Mouse (Mus musculus) megakaryocyte-erythroid progenitor cell, adult 5-6 weeks (primary cell): Measurements from ENCODE around the gene Cnih2. TPM values are rescaled to one million over a fixed set of nuclear protein-coding genes. Genes with fewer than 3 reads are reported as not detected.

Experiments
- ATAC-seq: replicated peaks from 2 replicates; pipeline ENCODE4 v1.8.0; 2016; ENCODE audit warnings: mild to moderate bottlenecking, inconsistent platforms; ENCODE audit not compliant: severe bottlenecking, poor library complexity, low FRiP score, low TSS enrichment
- total RNA-seq, 2 experiments: library from RNA; stranded (forward) in 1 of 2; stranded (reverse) in 1 of 2; fragments of 200-1000, 215-1000 nt in 1 of 2; fragments of >200 nt in 1 of 2; fragmentation: Nextera tagmentation in 1 of 2; gene quantifications; 2 replicates each; pipeline ENCODE4 v1.2.3; 2014 to 2017

The Cnih2 gene
- total RNA-seq, 2 experiments from 2014 or later, result 0.66 TPM; not detected in 1

DNA sequence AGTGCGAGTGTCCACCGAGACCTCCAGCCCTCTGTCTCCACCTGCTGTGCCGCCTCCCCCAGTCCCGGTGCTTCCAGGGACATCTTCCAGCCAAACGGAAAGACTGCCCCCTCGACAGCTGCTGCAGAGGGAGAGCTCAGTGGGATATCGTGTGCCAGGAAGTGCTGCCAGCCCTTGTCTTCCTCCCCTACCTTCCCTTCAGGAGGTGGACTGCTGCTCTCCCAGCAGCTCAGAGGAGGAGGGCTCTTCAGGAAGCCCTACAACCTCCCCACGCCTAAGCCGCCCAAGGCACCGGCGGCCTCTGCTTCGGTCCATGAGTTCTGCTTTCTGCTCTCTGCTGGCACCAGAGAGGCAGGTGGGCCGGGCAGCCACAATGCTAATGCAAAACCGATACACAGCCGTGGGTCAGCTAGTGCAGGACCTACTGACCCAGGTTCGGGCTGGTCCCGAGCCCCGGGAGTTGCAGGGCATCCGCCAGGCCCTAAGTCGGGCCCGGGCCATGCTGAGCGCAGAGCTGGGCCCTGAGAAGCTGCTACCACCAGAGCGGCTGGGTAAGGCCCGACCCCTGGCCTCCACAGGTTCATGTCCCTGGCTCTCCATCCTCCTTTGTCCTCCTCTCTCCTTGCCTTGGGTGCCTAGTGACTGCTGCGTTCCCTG, 46.0 kb downstream of the Cnih2 start:
- no peak for ATAC-seq

DNA sequence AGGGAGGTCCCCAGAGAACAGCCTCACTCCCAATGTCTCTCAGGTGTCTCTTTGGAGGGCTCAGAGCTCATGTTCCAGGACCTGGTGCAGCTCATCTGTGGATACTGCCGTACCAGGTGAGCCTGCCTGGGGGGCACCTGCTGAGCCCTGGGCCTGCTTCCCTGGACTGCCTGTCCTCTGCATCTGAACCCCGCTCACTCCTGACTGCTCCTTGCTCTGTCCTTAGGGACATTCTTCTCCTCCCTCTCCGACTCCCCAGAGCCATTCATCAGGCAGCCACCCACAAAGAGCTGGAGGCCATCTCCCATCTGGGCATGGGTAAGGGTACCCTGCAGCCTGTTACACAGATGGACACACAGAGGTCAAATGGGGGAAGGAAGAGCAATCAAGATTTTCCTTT, 46.8 kb downstream of the Cnih2 start:
- ATAC-seq, result no peak

DNA sequence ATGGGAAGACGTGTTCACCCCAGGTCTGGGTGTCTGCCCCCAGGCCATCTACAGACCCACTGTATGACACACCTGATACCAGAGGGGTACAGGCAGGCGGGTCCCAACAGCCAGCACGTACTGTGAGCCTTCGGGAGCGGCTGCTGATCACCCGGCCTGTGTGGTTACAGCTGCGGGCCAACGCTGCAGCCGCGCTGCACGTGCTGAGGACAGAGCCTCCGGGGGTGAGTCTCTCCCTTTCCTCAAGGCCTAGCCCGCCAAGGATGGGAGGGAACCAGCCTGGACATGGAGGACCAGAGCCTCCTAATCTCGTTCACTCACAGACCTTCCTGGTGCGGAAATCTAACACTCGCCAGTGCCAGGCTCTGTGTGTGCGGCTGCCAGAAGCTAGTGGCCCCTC, 47.3 kb downstream of the Cnih2 start:
- no peak for ATAC-seq

DNA sequence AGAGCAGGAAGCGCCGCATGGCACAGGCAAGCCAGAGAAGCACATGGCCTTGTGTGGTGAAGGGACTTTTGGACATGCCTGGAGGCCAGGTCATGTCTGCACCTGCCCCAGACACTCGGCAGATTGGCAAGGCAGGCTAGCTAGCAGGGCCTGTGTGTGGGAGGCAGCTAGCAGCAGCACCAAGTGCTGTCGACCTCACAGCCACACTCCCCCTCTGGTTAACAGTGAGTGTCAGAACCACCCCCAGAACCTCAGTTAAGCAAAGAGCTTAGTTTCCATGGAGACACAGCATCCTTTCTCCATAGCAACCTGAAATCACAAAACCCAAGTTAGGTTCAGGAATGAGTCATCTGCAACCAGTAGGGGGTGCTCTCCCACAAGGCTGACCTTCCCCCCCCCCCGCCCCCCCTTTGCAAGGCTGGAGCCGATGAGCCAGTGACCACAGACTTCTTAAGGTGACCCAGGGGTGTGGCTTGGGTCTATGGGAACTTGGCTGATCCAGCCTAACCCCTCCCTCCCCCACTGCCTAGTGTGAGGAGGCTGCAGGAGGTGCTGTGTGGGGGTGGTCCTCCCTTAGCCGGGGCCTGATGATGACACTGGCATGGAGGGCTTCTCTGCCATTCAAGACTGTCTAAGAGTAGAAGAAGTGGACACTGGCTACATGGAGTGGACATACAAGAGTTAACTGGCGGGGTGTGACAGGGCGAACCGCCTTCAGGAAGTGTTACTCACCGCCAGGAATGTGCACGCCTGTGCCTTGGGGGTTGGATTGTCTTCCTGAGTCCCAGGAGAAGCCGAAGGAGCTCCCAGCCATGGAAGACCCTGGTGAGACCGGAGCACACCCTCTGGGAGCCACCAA, 48.0 kb downstream of the Cnih2 start, which contains the start of gene Rin1:
Gene Rin1, plus strand, starts transcription at position 435 of the 859 bp plus-strand sequence.
- ATAC-seq, result no peak

DNA sequence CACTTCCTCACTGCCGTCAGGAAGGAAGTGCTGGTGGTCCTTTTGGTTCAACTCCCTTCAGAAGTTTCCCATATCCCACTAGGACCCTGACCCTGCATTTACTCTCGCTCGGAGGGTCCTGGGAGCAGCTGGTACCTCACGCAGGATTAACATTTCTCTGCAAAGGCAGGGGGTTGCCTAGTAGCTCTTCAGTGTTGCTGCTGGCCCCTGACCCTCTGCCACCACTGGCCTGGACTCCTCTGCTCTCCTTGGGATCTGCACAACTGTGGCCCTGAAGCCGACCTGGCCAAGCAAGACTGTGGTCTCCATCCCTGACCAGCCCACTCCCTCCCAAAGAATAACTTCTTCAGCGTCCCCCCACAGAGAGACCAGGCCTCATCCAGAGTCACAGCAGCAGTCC, 49.0 kb downstream of the Cnih2 start:
- ATAC-seq, result no peak

DNA sequence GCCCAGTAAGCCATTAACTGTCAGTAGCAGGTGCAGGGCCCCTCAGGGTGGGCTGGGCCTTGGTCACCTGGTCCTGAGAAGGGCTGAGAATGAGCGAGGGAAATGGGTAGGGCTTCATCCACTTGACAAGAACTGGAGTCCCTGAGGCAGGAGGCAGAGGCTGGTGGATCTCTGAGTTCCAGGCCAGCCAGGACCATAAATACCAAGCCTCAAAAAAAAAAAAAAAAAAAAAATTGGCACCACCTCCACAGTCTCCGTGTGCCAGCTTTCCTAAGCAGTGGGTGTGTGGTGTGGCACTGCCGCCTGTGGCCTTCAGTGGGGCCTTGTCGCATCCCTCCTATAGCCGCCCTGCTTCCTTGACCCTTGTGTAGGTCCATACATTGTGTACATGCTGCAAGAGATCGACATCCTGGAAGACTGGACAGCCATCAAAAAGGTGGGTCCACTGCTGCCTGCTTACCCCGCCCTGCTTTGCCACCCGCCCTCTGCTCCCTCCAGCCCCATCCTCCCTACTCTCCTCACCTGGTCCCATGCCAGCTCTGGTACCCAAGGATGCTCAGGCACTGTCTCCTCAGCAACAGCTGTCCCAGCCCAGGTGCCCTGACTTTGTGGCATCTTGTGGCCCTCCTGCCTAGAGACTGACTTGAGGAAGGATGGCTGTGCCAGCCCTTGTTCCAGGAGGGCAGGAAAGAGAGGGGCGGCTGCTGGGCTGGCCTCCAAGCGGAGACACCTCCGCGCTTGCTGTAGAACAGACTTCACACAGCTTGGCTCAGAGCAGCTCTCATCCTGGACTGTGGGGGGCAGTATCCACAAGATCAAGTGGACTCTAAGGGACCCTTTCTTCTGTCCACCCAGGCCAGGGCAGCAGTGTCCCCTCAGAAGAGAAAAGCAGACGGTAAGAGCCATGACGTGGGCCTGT, 49.9 kb downstream of the Cnih2 start:
- ATAC-seq, result no peak

DNA sequence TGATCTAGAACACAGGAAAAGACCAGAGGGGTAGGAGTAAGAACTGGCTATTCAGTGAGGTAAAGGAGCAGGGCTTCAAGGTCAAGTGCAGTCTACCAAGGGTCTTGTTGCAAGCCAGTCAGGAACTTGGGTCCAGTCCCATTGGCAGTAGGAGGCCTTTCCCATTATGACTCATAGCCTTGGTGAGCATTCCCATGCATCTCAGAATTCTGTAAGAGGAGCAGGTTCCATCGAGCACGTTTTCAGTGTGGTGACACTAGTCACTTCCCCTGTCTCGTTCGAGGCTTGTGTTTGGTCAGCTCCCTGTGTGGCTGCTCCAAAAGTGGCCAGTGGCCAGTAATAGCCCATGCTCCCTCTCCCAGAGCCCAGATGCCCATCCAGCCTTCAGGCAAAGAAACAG, 52.8 kb downstream of the Cnih2 start:
- ATAC-seq, result no peak

Other genes starting within 250 kb of the Cnih2 start
- gene Ctsf, start 243.4 kb downstream of the Cnih2 start, total RNA-seq (2014; fragmentation: Nextera tagmentation), result 1.3 and 2.9 TPM in 2 replicates
- 2.7 and 7.5 TPM in 2 replicates for gene Ctsf, start 243.4 kb downstream of the Cnih2 start, total RNA-seq (2017)
- gene Actn3, start 220.6 kb downstream of the Cnih2 start, total RNA-seq (2014; fragmentation: Nextera tagmentation), result 2.2 and 4.0 TPM in 2 replicates
- 1.0 TPM in 1 of 2 replicates, not detected in the other for gene Actn3, start 220.6 kb downstream of the Cnih2 start, total RNA-seq (2017)
- 16.5 and 20.3 TPM in 2 replicates for gene Zdhhc24, start 219.9 kb downstream of the Cnih2 start, total RNA-seq (2014; fragmentation: Nextera tagmentation)
- gene Zdhhc24, start 219.9 kb downstream of the Cnih2 start, total RNA-seq (2017), result 8.8 and 13.2 TPM in 2 replicates
- 1.5 and 2.5 TPM in 2 replicates for gene Bbs1, start 191.9 kb downstream of the Cnih2 start, total RNA-seq (2014; fragmentation: Nextera tagmentation)
- gene Bbs1, start 191.9 kb downstream of the Cnih2 start, total RNA-seq (2017), result 0.65 TPM in 1 of 2 replicates, not detected in the other
- 53.8 and 62.2 TPM in 2 replicates for gene Dpp3, start 170.2 kb downstream of the Cnih2 start, total RNA-seq (2014; fragmentation: Nextera tagmentation)
- 40.7 and 51.4 TPM in 2 replicates for gene Dpp3, start 170.2 kb downstream of the Cnih2 start, total RNA-seq (2017)
- 1.1 TPM in 1 of 2 replicates, not detected in the other for gene Peli3, start 155.4 kb downstream of the Cnih2 start, total RNA-seq (2014; fragmentation: Nextera tagmentation)
- gene Peli3, start 155.4 kb downstream of the Cnih2 start, total RNA-seq (2017), result not detected in 2 replicates
- 58.5 and 60.3 TPM in 2 replicates for gene Mrpl11, start 136.4 kb downstream of the Cnih2 start, total RNA-seq (2014; fragmentation: Nextera tagmentation)
- gene Mrpl11, start 136.4 kb downstream of the Cnih2 start, total RNA-seq (2017), result 41.4 and 91.0 TPM in 2 replicates
- not detected in 2 replicates for gene Npas4, start 108.2 kb downstream of the Cnih2 start, total RNA-seq (2014; fragmentation: Nextera tagmentation)
- gene Npas4, start 108.2 kb downstream of the Cnih2 start, total RNA-seq (2017), result not detected in 2 replicates
- 9.7 and 14.2 TPM in 2 replicates for gene Slc29a2, start 74.7 kb downstream of the Cnih2 start, total RNA-seq (2014; fragmentation: Nextera tagmentation)
- 1.5 and 4.4 TPM in 2 replicates for gene Slc29a2, start 74.7 kb downstream of the Cnih2 start, total RNA-seq (2017)
- gene B4gat1, start 59.7 kb downstream of the Cnih2 start, total RNA-seq (2014; fragmentation: Nextera tagmentation), result not detected in 2 replicates
- 1.5 TPM in 1 of 2 replicates, not detected in the other for gene B4gat1, start 59.7 kb downstream of the Cnih2 start, total RNA-seq (2017)
- 2.0 and 3.3 TPM in 2 replicates for gene AC124502.3, start 59.6 kb downstream of the Cnih2 start, total RNA-seq (2014; fragmentation: Nextera tagmentation)
- gene AC124502.3, start 59.6 kb downstream of the Cnih2 start, total RNA-seq (2017), result 1.8 and 4.2 TPM in 2 replicates
- 25.3 and 37.1 TPM in 2 replicates for gene Brms1, start 57.2 kb downstream of the Cnih2 start, total RNA-seq (2014; fragmentation: Nextera tagmentation)
- gene Brms1, start 57.2 kb downstream of the Cnih2 start, total RNA-seq (2017), result 30.3 and 36.7 TPM in 2 replicates
- gene Rin1, start 48.0 kb downstream of the Cnih2 start, total RNA-seq (2014; fragmentation: Nextera tagmentation), result 0.89 and 1.3 TPM in 2 replicates
- gene Rin1, start 48.0 kb downstream of the Cnih2 start, total RNA-seq (2017), result 0.66 TPM in 1 of 2 replicates, not detected in the other
- gene Cd248, start 30.4 kb downstream of the Cnih2 start, total RNA-seq (2014; fragmentation: Nextera tagmentation), result 3.2 and 3.3 TPM in 2 replicates
- gene Cd248, start 30.4 kb downstream of the Cnih2 start, total RNA-seq (2017), result 0.27 and 4.1 TPM in 2 replicates
- gene Tmem151a, start 13.0 kb downstream of the Cnih2 start, total RNA-seq (2014; fragmentation: Nextera tagmentation), result 1.2 TPM in 1 of 2 replicates, not detected in the other
- gene Tmem151a, start 13.0 kb downstream of the Cnih2 start, total RNA-seq (2017), result not detected in 2 replicates
- 38.6 and 43.4 TPM in 2 replicates for gene Yif1a, start 10.0 kb downstream of the Cnih2 start, total RNA-seq (2014; fragmentation: Nextera tagmentation)
- gene Yif1a, start 10.0 kb downstream of the Cnih2 start, total RNA-seq (2017), result 7.5 and 13.6 TPM in 2 replicates
- gene Rab1b, start 8.6 kb upstream of the Cnih2 start, total RNA-seq (2014; fragmentation: Nextera tagmentation), result 58.7 and 83.3 TPM in 2 replicates
- 47.0 and 47.5 TPM in 2 replicates for gene Rab1b, start 8.6 kb upstream of the Cnih2 start, total RNA-seq (2017)
- gene Klc2, start 20.0 kb upstream of the Cnih2 start, total RNA-seq (2014; fragmentation: Nextera tagmentation), result 3.0 and 15.3 TPM in 2 replicates
- 2.3 and 8.0 TPM in 2 replicates for gene Klc2, start 20.0 kb upstream of the Cnih2 start, total RNA-seq (2017)
- gene Pacs1, start 174.6 kb upstream of the Cnih2 start, total RNA-seq (2014; fragmentation: Nextera tagmentation), result 44.9 and 52.2 TPM in 2 replicates
- gene Pacs1, start 174.6 kb upstream of the Cnih2 start, total RNA-seq (2017), result 10.1 and 12.4 TPM in 2 replicates
- 181 and 235 TPM in 2 replicates for gene Sf3b2, start 196.9 kb upstream of the Cnih2 start, total RNA-seq (2014; fragmentation: Nextera tagmentation)
- gene Sf3b2, start 196.9 kb upstream of the Cnih2 start, total RNA-seq (2017), result 274 and 277 TPM in 2 replicates
- not detected in 2 replicates for gene Gal3st3, start 199.8 kb upstream of the Cnih2 start, total RNA-seq (2014; fragmentation: Nextera tagmentation)
- not detected in 2 replicates for gene Gal3st3, start 199.8 kb upstream of the Cnih2 start, total RNA-seq (2017)
- gene Catsper1, start 237.2 kb upstream of the Cnih2 start, total RNA-seq (2014; fragmentation: Nextera tagmentation), result not detected in 2 replicates
- not detected in 2 replicates for gene Catsper1, start 237.2 kb upstream of the Cnih2 start, total RNA-seq (2017)